Mouse (Mus musculus): Measurements from ENCODE around the gene Spdya. TPM values are rescaled to one million over a fixed set of nuclear protein-coding genes. Genes with fewer than 3 reads are reported as not detected.
"Not testable (repeated sequence)": the region's sequence is repeated elsewhere in the genome, so short reads cannot be mapped to it uniquely, and the experiment has no call there.

Spdya gene
- total and polyA plus RNA-seq, 2 experiments, result not detected

- WGBS, result 96% methylated on average over 4 of the region's 4 CpGs
- peaks cover 74% of the 10 kb centered on the region for H3K36me3 ChIP-seq (ENCODE audit: control insufficient read depth, insufficient read depth, low read length)
Observed at GRCm38 (mm10) chr17:71637750-71638265, 85.9 kb downstream of the Spdya start.

DNA sequence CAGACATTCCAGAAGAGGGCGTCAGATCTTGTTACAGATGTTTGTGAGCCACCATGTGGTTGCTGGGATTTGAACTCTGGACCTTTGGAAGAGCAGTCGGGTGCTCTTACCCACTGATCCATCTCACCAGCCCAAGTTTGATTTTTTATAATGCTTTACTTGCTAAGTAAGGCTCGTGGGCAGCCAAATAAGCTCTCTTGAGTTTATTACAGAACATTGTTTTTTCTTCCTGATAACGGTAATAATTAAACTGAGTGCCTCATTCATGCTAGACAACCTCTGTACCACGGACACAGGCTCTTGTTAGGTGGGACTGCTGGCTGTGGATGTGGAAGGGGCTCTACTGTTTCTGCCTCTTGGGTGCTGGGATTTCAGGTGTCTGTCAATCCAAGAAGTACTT, 87.2 kb downstream of the Spdya start:
- not testable (repeated sequence) for H3K27ac ChIP-seq (replicated peaks; ENCODE audit: insufficient read depth, low read depth, low read length); H3K4me1 ChIP-seq (ENCODE audit: control insufficient read depth, insufficient read depth, low read length); H3K27me3 ChIP-seq (ENCODE audit: control insufficient read depth, insufficient read depth, low read length); H3K9ac ChIP-seq (ENCODE audit: low read depth, low read length); H3K79me2 ChIP-seq (ENCODE audit: control insufficient read depth, insufficient read depth, low read length); H3K4me3 ChIP-seq (ENCODE audit: insufficient read depth, low read depth, low read length); DNase-seq (ENCODE audit: extremely low read depth, low read depth, low spot score)
- H3K36me3 ChIP-seq (ENCODE audit: control insufficient read depth, insufficient read depth, low read length), result peaks cover 68% of the 10 kb centered on the region
- WGBS, result 53% methylated on average over 5 of the region's 5 CpGs

More at GRCm38 (mm10) chr17:71637750-71638265, 85.9 kb downstream of the Spdya start:
- no peak overlapping the region for H3K27ac ChIP-seq (replicated peaks; ENCODE audit: insufficient read depth, low read depth, low read length)
- H3K4me3 ChIP-seq (ENCODE audit: insufficient read depth, low read depth, low read length), result no peak overlapping the region
- no peak overlapping the region for H3K9ac ChIP-seq (ENCODE audit: low read depth, low read length)
- no peaks in the 10 kb centered on the region for H3K4me1 ChIP-seq (ENCODE audit: control insufficient read depth, insufficient read depth, low read length)
- H3K79me2 ChIP-seq (ENCODE audit: control insufficient read depth, insufficient read depth, low read length), result peaks cover 7% of the 10 kb centered on the region; the same call in 1 of the 2 replicates
- no peak for DNase-seq (ENCODE audit: extremely low read depth, low read depth, low spot score)
- H3K27me3 ChIP-seq (ENCODE audit: control insufficient read depth, insufficient read depth, low read length), result no peaks in the 10 kb centered on the region
- no peak for TF ChIP-seq CTCF (IDR thresholded peaks at IDR 0.05; ENCODE audit: low read depth, low read length)

Other genes starting within 250 kb of the Spdya start
- gene Emilin2, start 240.1 kb upstream of the Spdya start, total RNA-seq (2014; rRNA removed), result 1.1 and 1.5 TPM in 2 replicates
- 0.31 and 1.7 TPM in 2 replicates for gene Emilin2, start 240.1 kb upstream of the Spdya start, polyA plus RNA-seq (2012; rRNA removed)
- 0.92 and 1.1 TPM in 2 replicates for gene Gm4707, start 92.1 kb upstream of the Spdya start, total RNA-seq (2014; rRNA removed)
- gene Gm4707, start 92.1 kb upstream of the Spdya start, polyA plus RNA-seq (2012; rRNA removed), result 0.07 TPM in 1 of 2 replicates, not detected in the other
- gene Smchd1, start 76.7 kb upstream of the Spdya start, total RNA-seq (2014; rRNA removed), result 16.0 and 17.1 TPM in 2 replicates
- gene Smchd1, start 76.7 kb upstream of the Spdya start, polyA plus RNA-seq (2012; rRNA removed), result 1.8 and 2.5 TPM in 2 replicates
- gene Ndc80, start 25.2 kb upstream of the Spdya start, total RNA-seq (2014; rRNA removed), result 0.34 and 0.46 TPM in 2 replicates
- not detected in 2 replicates for gene Ndc80, start 25.2 kb upstream of the Spdya start, polyA plus RNA-seq (2012; rRNA removed)
- 19.5 and 20.3 TPM in 2 replicates for gene Wdr43, start 63.8 kb downstream of the Spdya start, total RNA-seq (2014; rRNA removed)
- gene Wdr43, start 63.8 kb downstream of the Spdya start, polyA plus RNA-seq (2012; rRNA removed), result 3.2 and 4.8 TPM in 2 replicates
- not detected in 2 replicates for gene Togaram2, start 121.2 kb downstream of the Spdya start, total RNA-seq (2014; rRNA removed)
- gene Togaram2, start 121.2 kb downstream of the Spdya start, polyA plus RNA-seq (2012; rRNA removed), result not detected in 2 replicates
- gene Pcare, start 200.8 kb downstream of the Spdya start, total RNA-seq (2014; rRNA removed), result not detected in 2 replicates
- not detected in 2 replicates for gene Pcare, start 200.8 kb downstream of the Spdya start, polyA plus RNA-seq (2012; rRNA removed)
- 0.28 and 0.67 TPM in 2 replicates for gene Clip4, start 216.4 kb downstream of the Spdya start, total RNA-seq (2014; rRNA removed)
- gene Clip4, start 216.4 kb downstream of the Spdya start, polyA plus RNA-seq (2012; rRNA removed), result 0.17 and 0.31 TPM in 2 replicates